Mouse (Mus musculus) gastrocnemius, postnatal 36 days (tissue): ENCODE data around the gene Bbx. TPM values are rescaled to one million over a fixed set of nuclear protein-coding genes. Genes with fewer than 3 reads are reported as not detected.

ENCODE experiments used
- DNase-seq, 2 experiments: peaks; one replicate each; pipeline ENCODE4 v3.0.0; 2022
- intact Hi-C: fragments of 180-260 bp; cut with DNase I; formaldehyde crosslinking; loops from one replicate; pipeline ENCODE4 v1.15.1; 2025
- total RNA-seq, 2 experiments: library from RNA; stranded (reverse); gene quantifications; 2 replicates each; pipeline ENCODE4 v1.2.3; 2021

The Bbx gene
- total RNA-seq, 2 experiments from 2014 or later: 6.6 to 6.8 TPM

GRCm38 (mm10) chr16:50324292-50324691 is 107.9 kb downstream of the Bbx start:
- DNase-seq: no peak
- intact Hi-C loops: no loop called here

GRCm38 (mm10) chr16:50321368-50321767 is 110.8 kb downstream of the Bbx start:
- intact Hi-C loops: no loop called here

GRCm38 (mm10) chr16:50318255-50318654 is 113.9 kb downstream of the Bbx start:
- no peak for DNase-seq
- intact Hi-C loops: no loop called here

More at GRCm38 (mm10) chr16:50321368-50321767, 110.8 kb downstream of the Bbx start:
- no peak for DNase-seq

- intact Hi-C loops: no loop called here
- DNase-seq: no peak
Observed at GRCm38 (mm10) chr16:50315349-50315969, 116.7 kb downstream of the Bbx start.

- DNase-seq: no peak
- intact Hi-C loops: no loop called here
Observed at GRCm38 (mm10) chr16:50311588-50311987, 120.6 kb downstream of the Bbx start.

- intact Hi-C loops: loop anchor here (5.0 kb wide), 1 partner anchor 52 kb away; no protein-coding TSS in a partner anchor
Observed at GRCm38 (mm10) chr16:50309411-50310042, 122.7 kb downstream of the Bbx start.

GRCm38 (mm10) chr16:50308256-50308655 is 123.9 kb downstream of the Bbx start:
- intact Hi-C loops: loop anchor here (5.0 kb wide), 1 partner anchor 51 kb away; no protein-coding TSS in a partner anchor

More at GRCm38 (mm10) chr16:50309411-50310042, 122.7 kb downstream of the Bbx start:
- peak; percentile 76 to 87 for DNase-seq

GRCm38 (mm10) chr16:50307231-50307630 is 125.0 kb downstream of the Bbx start:
- intact Hi-C loops: loop anchor here (5.0 kb wide), 1 partner anchor 50 kb away; no protein-coding TSS in a partner anchor
- no peak for DNase-seq

More at GRCm38 (mm10) chr16:50308256-50308655, 123.9 kb downstream of the Bbx start:
- no peak for DNase-seq

GRCm38 (mm10) chr16:50306727-50307126 is 125.5 kb downstream of the Bbx start:
- intact Hi-C loops: loop anchor here (5.0 kb wide), 1 partner anchor 49 kb away; no protein-coding TSS in a partner anchor
- DNase-seq: no peak

GRCm38 (mm10) chr16:50305156-50305555 is 127.0 kb downstream of the Bbx start:
- intact Hi-C loops: loop anchor here (5.0 kb wide), 1 partner anchor 48 kb away; no protein-coding TSS in a partner anchor

GRCm38 (mm10) chr16:50302566-50302965 is 129.6 kb downstream of the Bbx start:
- intact Hi-C loops: loop anchor here (5.0 kb wide), 1 partner anchor 435 kb away; no protein-coding TSS in a partner anchor
- no peak for DNase-seq

More at GRCm38 (mm10) chr16:50305156-50305555, 127.0 kb downstream of the Bbx start:
- no peak for DNase-seq

GRCm38 (mm10) chr16:50298743-50299443 is 133.3 kb downstream of the Bbx start:
- no peak for DNase-seq
- intact Hi-C loops: no loop called here

GRCm38 (mm10) chr16:50293502-50294228 is 138.5 kb downstream of the Bbx start:
- no peak for DNase-seq
- intact Hi-C loops: loop anchor here (5.0 kb wide), 1 partner anchor 36 kb away; no protein-coding TSS in a partner anchor

GRCm38 (mm10) chr16:50292834-50293233 is 139.4 kb downstream of the Bbx start:
- DNase-seq: no peak
- intact Hi-C loops: loop anchor here (5.0 kb wide), 1 partner anchor 36 kb away; no protein-coding TSS in a partner anchor

GRCm38 (mm10) chr16:50289764-50290163 is 142.4 kb downstream of the Bbx start:
- intact Hi-C loops: loop anchor here (5.0 kb wide), 1 partner anchor 32 kb away; no protein-coding TSS in a partner anchor
- DNase-seq: no peak

- DNase-seq: no peak
- intact Hi-C loops: no loop called here
Observed at GRCm38 (mm10) chr16:50272813-50273212, 159.4 kb downstream of the Bbx start.

GRCm38 (mm10) chr16:50262647-50263046 is 169.5 kb downstream of the Bbx start:
- DNase-seq: no peak
- intact Hi-C loops: no loop called here

- no peak for DNase-seq
- intact Hi-C loops: no loop called here
Observed at GRCm38 (mm10) chr16:50262209-50262608, 170.0 kb downstream of the Bbx start.

- no peak for DNase-seq
Observed at GRCm38 (mm10) chr16:50261741-50262140, 170.4 kb downstream of the Bbx start.

More at GRCm38 (mm10) chr16:50261741-50262140, 170.4 kb downstream of the Bbx start:
- intact Hi-C loops: no loop called here
